ENCODE assay signal across 25 mouse cellular contexts in genomic region chr10:89273001-89273680, GRCm38 (mm10).
"Had no signal": no experiment of that assay in that cellular context is flagged by ENCODE, and none has a peak within 500 bp of the region (broad histone marks: within the 10 kb centered on the region; RNA-seq: fewer than 3 reads in every experiment).

No protein-coding gene starts in this region.

- DNase-seq: cerebellum, adult 2 months; cerebellum, adult 8-10 months; cerebellum, adult 9-10 months; cerebellum, adult 9-11 months; cerebellum, postnatal 10 days; cerebellum, postnatal 14 days; cerebellum, postnatal 25 days; cerebellum, postnatal 36 days; embryo, embryonic 11 days; forebrain, postnatal 0 days; gastrocnemius, adult 2 months; gastrocnemius, postnatal 10 days; gastrocnemius, postnatal 14 days; gastrocnemius, postnatal 25 days; gastrocnemius, postnatal 36 days; heart, adult 2 months had no signal

- H3K9me3 ChIP-seq: embryonic facial prominence, embryonic 10.5 days; embryonic facial prominence, embryonic 12.5 days; embryonic facial prominence, embryonic 13.5 days; embryonic facial prominence, embryonic 15.5 days; forebrain, embryonic 10.5 days; forebrain, embryonic 12.5 days; forebrain, embryonic 13.5 days; forebrain, embryonic 15.5 days had no signal

- H3K27me3 ChIP-seq: embryonic facial prominence, embryonic 12.5 days; embryonic facial prominence, embryonic 13.5 days; embryonic facial prominence, embryonic 15.5 days; forebrain, embryonic 12.5 days; forebrain, embryonic 13.5 days; forebrain, embryonic 15.5 days had no signal

- H3K36me3 ChIP-seq: embryonic facial prominence, embryonic 10.5 days; embryonic facial prominence, embryonic 12.5 days; embryonic facial prominence, embryonic 13.5 days; embryonic facial prominence, embryonic 15.5 days; forebrain, embryonic 10.5 days; forebrain, embryonic 12.5 days; forebrain, embryonic 15.5 days had no signal

- H3K27ac ChIP-seq: embryonic facial prominence, embryonic 10.5 days; embryonic facial prominence, embryonic 12.5 days; embryonic facial prominence, embryonic 13.5 days; embryonic facial prominence, embryonic 15.5 days; forebrain, embryonic 10.5 days; forebrain, embryonic 12.5 days; forebrain, embryonic 13.5 days; forebrain, embryonic 15.5 days; gastrocnemius, adult 2 months; heart, adult 2 months had no signal

- H3K4me3 ChIP-seq: embryonic facial prominence, embryonic 10.5 days; embryonic facial prominence, embryonic 12.5 days; embryonic facial prominence, embryonic 13.5 days; embryonic facial prominence, embryonic 15.5 days; erythroblast, embryonic 14.5 days; forebrain, embryonic 10.5 days; forebrain, embryonic 12.5 days; forebrain, embryonic 13.5 days; forebrain, embryonic 15.5 days; gastrocnemius, adult 2 months; heart, adult 2 months had no signal

- H3K4me1 ChIP-seq: embryonic facial prominence, embryonic 10.5 days; embryonic facial prominence, embryonic 12.5 days; embryonic facial prominence, embryonic 13.5 days; embryonic facial prominence, embryonic 15.5 days; forebrain, embryonic 12.5 days; forebrain, embryonic 13.5 days; forebrain, embryonic 15.5 days had no signal
